Mouse (Mus musculus) ES-E14 (cell line): ENCODE data around the gene Dynlt1a.
"Not testable (repeated sequence)": the region's sequence is repeated elsewhere in the genome, so short reads cannot be mapped to it uniquely, and the experiment has no call there.

ENCODE experiments used
- ZC3H11A ChIP-seq: IDR thresholded peaks from 2 replicates; pipeline ENCODE4 v1.6.1; 2012; ENCODE audit warnings: low read depth, mild to moderate bottlenecking, inconsistent platforms, low read length, borderline replicate concordance
- ZNF384 ChIP-seq: IDR thresholded peaks from 2 replicates; pipeline ENCODE4 v1.6.1; 2012; ENCODE audit warnings: low read depth, low read length, inconsistent platforms

- TF ChIP-seq ZC3H11A, ZNF384: not testable (repeated sequence)
Measured at GRCm38 (mm10) chr17:6257070-6257456, 60.2 kb downstream of the Dynlt1a start.
